Mouse (Mus musculus) right cerebral cortex, postnatal 25 days (tissue): ENCODE measurements around the gene Cdkl1.

Experiments
- DNase-seq: peaks from one replicate; pipeline ENCODE4 v3.0.0; 2022

The Cdkl1 gene

GRCm38 (mm10) chr12:69790530-69791505 lies at the start of gene Cdkl1:
Cdkl1 (minus strand) TSS chr12:69791267.
- peak; percentile 70 for DNase-seq

- no peak for DNase-seq
Measured at GRCm38 (mm10) chr12:69838376-69838775, 47.3 kb upstream of the Cdkl1 start.

GRCm38 (mm10) chr12:69833982-69834604 lies 43.0 kb upstream of the Cdkl1 start:
- no peak for DNase-seq

- no peak for DNase-seq
Measured at GRCm38 (mm10) chr12:69831239-69831910, 40.3 kb upstream of the Cdkl1 start.

- DNase-seq, result no peak
Measured at GRCm38 (mm10) chr12:69828214-69828613, 37.1 kb upstream of the Cdkl1 start.

- no peak for DNase-seq
Measured at GRCm38 (mm10) chr12:69824881-69825597, 34.0 kb upstream of the Cdkl1 start.

GRCm38 (mm10) chr12:69814272-69814671 lies 23.2 kb upstream of the Cdkl1 start:
- DNase-seq, result no peak

- no peak for DNase-seq
Measured at GRCm38 (mm10) chr12:69813596-69813995, 22.5 kb upstream of the Cdkl1 start.

GRCm38 (mm10) chr12:69812986-69813385 lies 21.9 kb upstream of the Cdkl1 start:
- DNase-seq, result no peak

GRCm38 (mm10) chr12:69811976-69812375 lies 20.9 kb upstream of the Cdkl1 start:
- no peak for DNase-seq

GRCm38 (mm10) chr12:69809439-69809838 lies 18.4 kb upstream of the Cdkl1 start:
- DNase-seq, result no peak

GRCm38 (mm10) chr12:69807399-69807985 lies 16.4 kb upstream of the Cdkl1 start:
- no peak for DNase-seq

GRCm38 (mm10) chr12:69805148-69805547 lies 14.1 kb upstream of the Cdkl1 start:
- no peak for DNase-seq

GRCm38 (mm10) chr12:69804393-69805070 lies 13.5 kb upstream of the Cdkl1 start:
- no peak for DNase-seq

- DNase-seq, result no peak
Measured at GRCm38 (mm10) chr12:69803196-69803595, 12.1 kb upstream of the Cdkl1 start.

- DNase-seq, result no peak
Measured at GRCm38 (mm10) chr12:69800586-69800985, 9.5 kb upstream of the Cdkl1 start.

- DNase-seq, result no peak
Measured at GRCm38 (mm10) chr12:69796311-69796710, 5.2 kb upstream of the Cdkl1 start.

GRCm38 (mm10) chr12:69789766-69790529 lies 1.1 kb downstream of the Cdkl1 start:
- peak; percentile 29 for DNase-seq

- DNase-seq, result no peak
Measured at GRCm38 (mm10) chr12:69788380-69788779, 2.7 kb downstream of the Cdkl1 start.

- no peak for DNase-seq
Measured at GRCm38 (mm10) chr12:69785471-69785870, 5.6 kb downstream of the Cdkl1 start.
